Mouse (Mus musculus): ENCODE measurements around the gene Cbs. TPM values are rescaled to one million over a fixed set of nuclear protein-coding genes. Genes with fewer than 3 reads are reported as not detected.

Cbs gene
- polyA plus RNA-seq, 1 experiment from 2014 or later, result 1.2 TPM

DNA sequence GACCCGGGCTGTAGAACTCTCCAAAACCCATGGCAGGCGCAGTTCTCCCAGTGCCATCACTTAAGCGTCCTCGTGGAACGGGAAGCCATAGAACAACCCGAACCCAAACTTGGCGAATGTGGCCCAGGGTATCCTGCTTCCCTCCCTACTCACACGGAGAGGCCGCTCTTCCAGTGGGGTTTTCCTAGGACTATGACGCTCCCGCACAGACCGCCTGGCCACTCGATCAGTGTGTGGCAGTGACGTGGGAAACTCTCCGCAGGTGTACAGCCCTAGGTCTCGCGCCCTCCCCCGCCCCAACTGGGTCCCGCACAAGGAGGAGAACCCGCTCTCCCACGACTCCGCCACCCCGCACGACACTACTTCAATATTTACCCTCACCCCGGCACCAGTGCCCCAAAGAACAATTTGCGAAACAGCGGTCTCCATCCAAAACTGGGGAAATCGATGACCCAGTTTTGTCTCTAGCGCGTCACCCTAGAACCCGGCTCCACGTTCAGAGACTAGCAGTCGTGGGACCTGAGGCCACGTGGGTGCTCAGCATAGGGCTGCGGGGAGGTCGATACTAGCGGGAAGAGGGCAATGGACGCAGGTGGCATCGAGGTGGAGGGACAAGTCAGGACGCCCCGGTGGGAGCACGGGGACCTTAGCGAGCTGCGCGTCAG is 629 bp downstream of the Cbs start:
- Histone ChIP-seq H3K27me3 (replicated peaks; ENCODE audit: insufficient read depth, low read length) (no peaks in the 10 kb centered on the region), H3K36me3 (ENCODE audit: insufficient read depth, low read length) (no peaks in the 10 kb centered on the region), H3K4me3 (ENCODE audit: low read depth, low read length) (peak overlapping the region; percentile 45), H3K4me2 (replicated peaks; ENCODE audit: low read depth, low read length) (peak overlapping the region; percentile 89), H3K9ac (replicated peaks; ENCODE audit: low read depth) (peak overlapping the region; percentile 19; the same call in 1 of the 2 replicates), H3K9me3 (ENCODE audit: low read length) (no peaks in the 10 kb centered on the region), H3K4me1 (ENCODE audit: insufficient read depth, low read depth, low read length) (peaks cover 5% of the 10 kb centered on the region), H3K27ac (ENCODE audit: low read length) (no peak overlapping the region)
- no peak for TF ChIP-seq EP300 (IDR thresholded peaks at IDR 0.05)
- no peak for TF ChIP-seq CTCF (IDR thresholded peaks at IDR 0.05)
- WGBS, result 6% methylated on average over 45 of the region's 45 CpGs
- DNase-seq (ENCODE audit: low spot score) (peak; percentile 21), ATAC-seq (no peak)

DNA sequence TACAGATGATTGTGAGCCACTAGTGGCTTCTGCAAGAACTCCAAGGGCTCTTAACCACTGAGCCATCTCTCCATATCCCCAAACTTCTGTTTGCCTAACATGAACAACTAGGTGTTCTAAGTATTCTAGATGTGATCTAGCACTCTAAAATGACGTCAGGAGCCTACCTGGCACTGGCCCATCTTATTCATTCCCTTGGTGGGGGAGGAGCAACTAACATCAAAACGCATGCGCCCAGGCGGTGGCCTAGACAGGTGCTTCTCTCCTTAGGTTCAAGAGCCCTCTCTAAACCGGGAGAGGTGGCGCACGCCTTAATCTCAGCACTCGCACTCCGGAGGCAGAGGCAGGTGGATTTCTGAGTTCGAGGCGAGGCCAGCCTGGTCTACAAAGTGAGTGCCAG is 1.3 kb downstream of the Cbs start:
- H3K4me1 ChIP-seq (ENCODE audit: insufficient read depth, low read depth, low read length), result peaks cover 5% of the 10 kb centered on the region
- H3K27me3 ChIP-seq (replicated peaks; ENCODE audit: insufficient read depth, low read length), result no peaks in the 10 kb centered on the region
- TF ChIP-seq EP300 (IDR thresholded peaks at IDR 0.05) (no peak), CTCF (IDR thresholded peaks at IDR 0.05) (no peak)
- H3K36me3 ChIP-seq (ENCODE audit: insufficient read depth, low read length), result no peaks in the 10 kb centered on the region
- WGBS, result 52% methylated on average over 11 of the region's 11 CpGs
- no peak overlapping the region for H3K4me2 ChIP-seq (replicated peaks; ENCODE audit: low read depth, low read length)
- no peaks in the 10 kb centered on the region for H3K9me3 ChIP-seq (ENCODE audit: low read length)
- H3K27ac ChIP-seq (ENCODE audit: low read length), result no peak overlapping the region
- no peak overlapping the region for H3K4me3 ChIP-seq (ENCODE audit: low read depth, low read length)
- no peak for DNase-seq (ENCODE audit: low spot score)
- H3K9ac ChIP-seq (replicated peaks; ENCODE audit: low read depth), result no peak overlapping the region
- no peak for ATAC-seq

DNA sequence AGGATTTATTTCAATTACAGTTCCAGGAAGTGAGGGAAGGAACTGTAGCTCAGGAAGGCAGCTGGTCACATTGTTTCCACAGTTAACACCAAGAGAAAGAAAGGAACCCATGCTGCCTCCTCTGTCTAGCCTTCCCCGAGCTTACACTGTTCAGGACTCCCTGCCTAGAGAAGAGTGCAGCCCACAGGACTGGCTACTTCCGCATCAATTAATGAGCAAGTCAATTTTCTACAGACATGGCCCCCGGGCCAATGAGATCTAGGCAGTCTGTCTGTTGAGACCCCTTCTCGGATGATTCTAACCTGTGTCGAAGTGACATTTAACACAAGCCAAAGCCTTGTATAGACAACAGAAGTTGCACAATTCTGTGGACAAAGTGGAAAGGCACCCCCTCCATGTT is 2.1 kb downstream of the Cbs start:
- Histone ChIP-seq H3K27me3 (replicated peaks; ENCODE audit: insufficient read depth, low read length) (no peaks in the 10 kb centered on the region), H3K9me3 (ENCODE audit: low read length) (no peaks in the 10 kb centered on the region), H3K4me3 (ENCODE audit: low read depth, low read length) (no peak overlapping the region), H3K9ac (replicated peaks; ENCODE audit: low read depth) (no peak overlapping the region), H3K36me3 (ENCODE audit: insufficient read depth, low read length) (no peaks in the 10 kb centered on the region), H3K27ac (ENCODE audit: low read length) (no peak overlapping the region), H3K4me2 (replicated peaks; ENCODE audit: low read depth, low read length) (no peak overlapping the region), H3K4me1 (ENCODE audit: insufficient read depth, low read depth, low read length) (peaks cover 5% of the 10 kb centered on the region)
- TF ChIP-seq EP300 (IDR thresholded peaks at IDR 0.05) (no peak), CTCF (IDR thresholded peaks at IDR 0.05) (no peak)
- ATAC-seq (no peak), DNase-seq (ENCODE audit: low spot score) (no peak)
- 74% methylated on average over 5 of the region's 5 CpGs for WGBS

DNA sequence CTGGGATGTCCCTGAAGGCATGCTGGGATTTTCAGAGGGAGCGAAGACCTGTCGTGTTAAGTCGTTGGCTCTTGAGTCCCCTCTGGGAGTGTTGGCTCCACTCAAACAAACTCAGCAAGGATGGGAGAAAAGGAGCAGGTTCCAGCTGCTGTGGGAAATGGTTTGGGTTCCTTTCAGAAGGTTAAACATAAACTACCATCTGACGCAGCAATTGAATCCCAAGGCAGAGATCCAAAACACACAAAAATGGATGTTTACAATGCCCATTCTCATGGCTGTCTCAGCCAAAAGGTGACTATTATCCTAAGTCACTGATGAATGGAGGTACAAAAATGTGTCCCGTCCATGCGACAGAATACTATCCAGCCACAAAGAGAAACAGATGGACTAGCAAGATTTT is 4.0 kb downstream of the Cbs start:
- DNase-seq (ENCODE audit: low spot score) (no peak), ATAC-seq (no peak)
- no peaks in the 10 kb centered on the region for H3K36me3 ChIP-seq (ENCODE audit: insufficient read depth, low read length)
- no peak overlapping the region for H3K9ac ChIP-seq (replicated peaks; ENCODE audit: low read depth)
- WGBS, result 50% methylated on average over 6 of the region's 6 CpGs
- H3K27ac ChIP-seq (ENCODE audit: low read length), result no peak overlapping the region
- peaks cover 5% of the 10 kb centered on the region for H3K4me1 ChIP-seq (ENCODE audit: insufficient read depth, low read depth, low read length)
- no peak overlapping the region for H3K4me2 ChIP-seq (replicated peaks; ENCODE audit: low read depth, low read length)
- no peak for TF ChIP-seq CTCF (IDR thresholded peaks at IDR 0.05)
- no peak for TF ChIP-seq EP300 (IDR thresholded peaks at IDR 0.05)
- no peaks in the 10 kb centered on the region for H3K27me3 ChIP-seq (replicated peaks; ENCODE audit: insufficient read depth, low read length)
- no peaks in the 10 kb centered on the region for H3K9me3 ChIP-seq (ENCODE audit: low read length)
- H3K4me3 ChIP-seq (ENCODE audit: low read depth, low read length), result no peak overlapping the region

DNA sequence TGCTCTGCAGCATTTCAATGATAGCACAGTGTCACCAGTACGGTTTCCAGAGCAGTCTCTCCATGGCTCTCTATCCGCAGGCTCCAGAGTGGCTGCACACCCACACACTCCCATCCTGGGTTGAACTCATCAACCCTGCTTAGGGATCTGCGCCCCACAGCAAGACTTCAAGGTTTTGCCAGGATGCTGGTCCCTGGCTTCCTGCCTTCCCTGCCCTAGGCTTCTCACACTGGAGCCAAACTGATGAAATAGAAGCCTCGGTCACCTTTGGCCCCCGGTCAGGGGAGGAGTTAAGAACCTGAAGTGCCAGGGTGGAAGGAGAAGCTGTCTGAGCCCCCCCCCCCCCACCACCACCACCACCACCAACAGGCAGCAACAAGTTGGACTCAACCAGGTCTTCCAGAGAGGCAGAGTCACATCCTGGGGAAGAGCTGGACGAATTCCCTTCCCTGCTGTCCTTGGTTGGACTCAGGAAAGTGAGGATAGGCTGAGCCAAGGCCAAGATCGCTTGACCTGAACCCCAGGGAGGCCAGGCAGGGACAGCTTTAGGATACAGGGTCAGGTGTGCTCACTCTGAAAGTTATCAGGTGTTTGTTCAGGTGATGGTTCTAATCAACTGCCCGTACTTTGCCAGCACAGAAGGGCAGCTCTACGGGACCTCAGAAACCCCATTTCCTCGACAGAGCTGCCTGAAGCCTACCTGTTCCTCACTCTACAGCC is 5.8 kb downstream of the Cbs start:
- Histone ChIP-seq H3K27me3 (replicated peaks; ENCODE audit: insufficient read depth, low read length) (no peaks in the 10 kb centered on the region), H3K4me2 (replicated peaks; ENCODE audit: low read depth, low read length) (no peak overlapping the region), H3K36me3 (ENCODE audit: insufficient read depth, low read length) (no peaks in the 10 kb centered on the region), H3K9me3 (ENCODE audit: low read length) (no peaks in the 10 kb centered on the region), H3K4me1 (ENCODE audit: insufficient read depth, low read depth, low read length) (peaks cover under 1% of the 10 kb centered on the region; the same call in 1 of the 2 replicates), H3K4me3 (ENCODE audit: low read depth, low read length) (no peak overlapping the region), H3K27ac (ENCODE audit: low read length) (no peak overlapping the region), H3K9ac (replicated peaks; ENCODE audit: low read depth) (no peak overlapping the region)
- TF ChIP-seq CTCF (IDR thresholded peaks at IDR 0.05), result no peak
- no peak for TF ChIP-seq EP300 (IDR thresholded peaks at IDR 0.05)
- DNase-seq (ENCODE audit: low spot score) (no peak), ATAC-seq (no peak)
- WGBS, result 73% methylated on average over 10 of the region's 10 CpGs

DNA sequence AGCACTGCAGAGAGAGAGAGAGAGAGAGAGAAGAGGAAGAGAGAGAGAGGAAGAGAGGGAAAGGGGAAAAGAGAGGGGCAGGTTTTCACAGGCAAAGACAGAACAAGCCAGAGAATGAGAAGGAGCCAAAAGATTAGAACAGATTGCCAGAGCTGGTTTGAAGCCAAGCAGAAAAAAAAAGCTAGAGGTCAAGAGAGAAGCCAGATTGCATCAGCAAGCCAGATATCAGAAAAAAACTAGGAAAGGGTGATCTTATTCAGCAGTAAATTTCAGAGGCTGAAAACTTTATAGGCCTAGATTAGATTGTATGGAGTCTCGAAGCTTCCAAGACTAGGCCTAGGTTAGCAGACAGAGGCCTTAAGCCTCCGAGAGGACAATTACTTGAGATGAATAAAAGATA is 9.1 kb downstream of the Cbs start:
- Histone ChIP-seq H3K27ac (ENCODE audit: low read length) (no peak overlapping the region), H3K4me3 (ENCODE audit: low read depth, low read length) (no peak overlapping the region), H3K27me3 (replicated peaks; ENCODE audit: insufficient read depth, low read length) (no peaks in the 10 kb centered on the region), H3K4me2 (replicated peaks; ENCODE audit: low read depth, low read length) (no peak overlapping the region), H3K9me3 (ENCODE audit: low read length) (no peaks in the 10 kb centered on the region), H3K9ac (replicated peaks; ENCODE audit: low read depth) (no peak overlapping the region), H3K4me1 (ENCODE audit: insufficient read depth, low read depth, low read length) (no peaks in the 10 kb centered on the region), H3K36me3 (ENCODE audit: insufficient read depth, low read length) (no peaks in the 10 kb centered on the region)
- DNase-seq (ENCODE audit: low spot score) (no peak), ATAC-seq (no peak)
- TF ChIP-seq CTCF (IDR thresholded peaks at IDR 0.05) (no peak), EP300 (IDR thresholded peaks at IDR 0.05) (no peak)
- WGBS, result 87% methylated on average over 2 of the region's 2 CpGs
